In genomic region chr6:7983646-7983979, GRCm38 (mm10) we compare ENCODE assay signal across 8 mouse cellular contexts.
A peak's percentile ranks its signal among the peaks of the same experiment; 100 is the strongest.
DNase-seq lines count a peak whose midpoint lies in the region; ATAC-seq and TF ChIP-seq lines count a peak whose summit lies in the region.

No protein-coding gene starts in this region.

- H3K27me3 ChIP-seq in kidney, adult 2 months (replicated peaks; ENCODE audit: control insufficient read depth, insufficient read depth, low read length), result no peaks in the 10 kb centered on the region
- H3K27me3 ChIP-seq in lung, embryonic 16.5 days (ENCODE audit: control insufficient read depth, insufficient read depth, low read depth, low read length), result no peaks in the 10 kb centered on the region

- no peak for TF ChIP-seq POLR2A in kidney, adult 2 months (IDR thresholded peaks at IDR 0.05; ENCODE audit: low read depth, low read length)

- peak; percentile 68 for ATAC-seq in granulocyte monocyte progenitor cell, adult 5-6 weeks (replicated peaks; ENCODE audit: poor library complexity, severe bottlenecking)
- peak; percentile 60; the same call in 1 of the 2 replicates for ATAC-seq in lung, embryonic 16.5 days (ENCODE audit: low read depth)
- ATAC-seq in erythroblast, adult 5-6 weeks (replicated peaks; ENCODE audit: low FRiP score, poor library complexity, severe bottlenecking), result no peak

- DNase-seq in urinary bladder, adult 18-20 months (ENCODE audit: low spot score in 2 of 2), result peak; percentile 30 to 50
- DNase-seq in urinary bladder, postnatal 10 days (ENCODE audit: low spot score), result no peak
- peak; percentile 18 for DNase-seq in cerebellum, adult 9-10 months
- DNase-seq in kidney, adult 2 months, result peak; percentile 29
- DNase-seq in retina, postnatal 7 days (ENCODE audit: low read depth, low spot score), result peak; percentile 14

- H3K4me1 ChIP-seq in kidney, adult 2 months (ENCODE audit: control insufficient read depth, insufficient read depth, low read length), result no peaks in the 10 kb centered on the region
- no peaks in the 10 kb centered on the region for H3K4me1 ChIP-seq in lung, embryonic 16.5 days (replicated peaks; ENCODE audit: control insufficient read depth, insufficient read depth, low read length)

- no peak overlapping the region for H3K27ac ChIP-seq in kidney, adult 2 months (ENCODE audit: insufficient read depth, low read depth, low read length)
- H3K27ac ChIP-seq in lung, embryonic 16.5 days (ENCODE audit: low read length), result no peak overlapping the region

- H3K9ac ChIP-seq in lung, embryonic 16.5 days (ENCODE audit: low read length), result no peak overlapping the region

- H3K36me3 ChIP-seq in kidney, adult 2 months (ENCODE audit: control insufficient read depth, insufficient read depth, low read length), result no peaks in the 10 kb centered on the region
- H3K36me3 ChIP-seq in lung, embryonic 16.5 days (ENCODE audit: control insufficient read depth, insufficient read depth, low read length), result no peaks in the 10 kb centered on the region

- peak; percentile 66 for TF ChIP-seq CTCF in kidney, adult 2 months (conservative IDR thresholded peaks at IDR 0.05; ENCODE audit: insufficient read depth, insufficient read length, low read depth, low read length)

- peak overlapping the region; percentile 52 for H3K4me2 ChIP-seq in lung, embryonic 16.5 days (ENCODE audit: low read depth, low read length)

- 30% methylated on average over 7 of the region's 7 CpGs for WGBS in kidney, adult 2 months
- WGBS in lung, embryonic 16.5 days, result 20% methylated on average over 7 of the region's 7 CpGs

- H3K9me3 ChIP-seq in lung, embryonic 16.5 days (ENCODE audit: control insufficient read depth, low read length), result no peaks in the 10 kb centered on the region

- H3K4me3 ChIP-seq in kidney, adult 2 months (ENCODE audit: insufficient read depth, low read depth, low read length), result no peak overlapping the region
- H3K4me3 ChIP-seq in lung, embryonic 16.5 days (ENCODE audit: low read length), result peak overlapping the region; percentile 42
